Mouse (Mus musculus) c-Kit-positive CD71-positive TER-119-negative erythroid progenitor cells, embryonic 14.5 days (primary cell): ENCODE results near the gene Tuba1a.
A peak's percentile ranks its signal among the peaks of the same experiment; 100 is the strongest.
"Not testable (repeated sequence)": the region's sequence is repeated elsewhere in the genome, so short reads cannot be mapped to it uniquely, and the experiment has no call there.

Source experiments
- DNase-seq: peaks from one replicate; pipeline ENCODE4 v3.0.0-alpha.2; 2013; ENCODE audit warnings: low read depth

Tuba1a gene

DNA sequence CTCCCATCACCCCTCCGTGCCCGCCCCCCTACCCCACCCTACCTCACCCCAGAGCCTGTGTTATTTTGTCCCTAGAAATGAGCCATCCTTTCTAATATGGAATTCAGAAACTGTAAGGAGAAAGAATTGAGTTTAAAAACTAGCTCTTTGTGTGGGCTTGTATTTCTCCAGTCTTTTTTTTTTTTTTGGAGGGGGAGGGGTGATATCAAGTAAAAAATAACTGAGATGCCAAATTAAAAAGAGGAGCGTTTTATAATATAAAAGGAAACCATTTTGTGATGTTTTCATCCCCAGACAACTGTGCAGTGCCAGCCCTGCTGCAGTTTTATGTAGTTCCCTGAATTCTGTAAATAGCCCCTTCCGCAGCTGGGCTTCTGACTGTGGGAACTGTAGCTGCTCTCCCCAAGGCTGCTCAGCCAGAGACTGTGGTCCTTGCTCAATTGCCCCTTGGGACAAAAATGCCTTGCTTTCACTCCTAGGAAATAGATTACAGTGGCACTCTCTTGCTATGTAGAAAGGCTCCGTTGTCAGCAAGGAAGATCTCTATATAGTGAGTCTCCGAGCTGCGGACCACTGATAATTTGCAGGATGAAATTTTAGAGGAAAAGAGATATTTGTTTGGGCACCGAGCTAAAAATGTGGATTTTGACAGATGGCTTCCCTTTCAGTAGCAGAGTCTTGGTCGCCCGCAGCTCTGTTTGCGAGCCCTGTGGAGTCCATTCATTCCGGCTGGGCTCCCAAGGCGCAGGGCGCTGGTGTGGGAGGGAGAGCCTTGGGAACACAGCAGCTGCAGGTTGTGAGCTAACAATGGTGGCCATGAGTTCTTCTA lies 1.1 kb upstream of the Tuba1a start:
- no peak for DNase-seq

DNA sequence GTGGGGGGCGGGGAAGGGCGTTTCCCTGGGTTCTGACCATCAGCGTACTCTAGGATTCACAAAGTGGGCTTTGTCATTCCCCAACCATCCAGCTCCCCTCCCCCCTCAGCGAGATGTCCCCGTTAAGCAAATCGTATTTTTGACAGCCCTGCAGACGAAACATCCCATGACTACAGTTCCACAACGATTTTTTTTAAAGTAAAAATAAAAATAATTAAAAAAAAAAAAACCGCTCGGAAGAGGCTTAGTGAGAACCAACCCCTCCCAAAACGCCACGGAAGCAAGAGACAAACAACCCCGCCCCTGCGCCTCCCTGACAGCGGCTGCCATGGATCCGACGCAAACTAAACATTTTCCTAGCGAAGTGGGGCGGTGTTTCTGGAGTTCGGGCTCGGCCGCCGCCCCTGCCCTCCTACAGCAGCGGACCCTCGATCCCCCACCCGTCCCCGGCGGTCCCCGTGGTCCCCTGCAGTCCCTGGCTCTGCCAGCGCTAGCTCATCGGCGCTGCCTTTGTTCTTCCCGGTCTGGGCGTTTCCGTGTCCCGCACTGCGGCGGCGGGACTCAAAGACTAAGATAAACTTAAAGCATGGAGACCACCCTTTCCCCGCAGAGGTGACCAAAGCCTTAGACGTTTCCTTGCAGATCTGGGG lies 627 bp downstream of the Tuba1a start:
- DNase-seq, result no peak

DNA sequence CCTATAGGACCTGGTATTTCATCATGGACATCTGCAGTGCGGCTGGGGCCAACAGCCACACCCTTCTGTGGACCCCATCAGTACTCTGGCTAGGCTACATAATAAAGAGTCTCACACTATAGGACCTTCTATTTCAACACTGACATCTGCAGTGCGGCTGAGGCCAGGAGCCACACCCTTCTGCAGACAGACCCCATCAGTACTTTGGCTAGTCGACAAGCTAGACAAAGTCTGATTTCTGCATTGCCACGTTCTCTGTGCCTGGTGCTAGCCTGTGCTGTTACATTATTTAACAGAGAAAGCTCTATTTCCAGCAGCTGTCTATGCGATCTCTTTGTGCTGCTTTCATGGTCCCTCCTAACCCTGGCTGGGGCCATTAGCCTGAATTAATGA lies 1.4 kb downstream of the Tuba1a start:
- DNase-seq, result no peak

DNA sequence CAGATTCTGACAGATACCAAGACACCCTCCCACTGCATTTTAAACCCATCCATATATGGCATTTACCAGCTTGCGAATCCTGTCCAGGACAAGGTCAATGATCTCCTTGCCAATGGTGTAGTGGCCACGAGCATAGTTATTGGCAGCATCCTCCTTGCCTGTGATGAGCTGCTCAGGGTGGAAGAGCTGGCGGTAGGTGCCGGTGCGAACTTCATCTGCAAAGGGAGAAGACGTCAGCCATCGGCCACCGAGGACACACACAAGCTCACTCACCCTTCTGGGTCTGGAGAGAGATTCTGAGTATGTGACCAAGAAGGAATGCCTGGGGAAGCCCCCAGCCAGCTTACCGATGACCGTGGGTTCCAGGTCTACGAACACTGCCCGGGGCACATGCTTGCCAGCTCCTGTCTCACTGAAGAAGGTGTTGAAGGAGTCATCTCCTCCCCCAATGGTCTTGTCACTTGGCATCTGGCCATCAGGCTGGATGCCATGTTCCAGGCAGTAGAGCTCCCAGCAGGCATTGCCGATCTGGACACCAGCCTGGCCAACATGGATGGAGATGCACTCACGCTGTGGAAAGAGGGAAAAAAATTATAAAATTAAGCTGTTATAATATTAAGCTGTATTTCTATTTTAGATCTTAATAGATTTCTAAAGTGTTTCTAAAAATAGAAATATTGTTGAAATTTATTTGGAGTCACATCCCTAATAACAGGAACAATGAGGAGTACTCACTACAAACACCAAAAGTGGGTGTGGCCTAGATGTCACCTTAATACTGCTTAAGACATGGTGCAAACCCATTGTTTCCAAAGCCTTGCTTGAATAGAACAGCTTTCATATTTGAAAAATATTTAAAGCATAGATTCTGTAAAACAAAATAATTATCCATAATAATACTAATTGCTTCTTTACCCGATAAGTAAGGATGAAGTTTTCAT lies 2.1 kb downstream of the Tuba1a start:
- DNase-seq, result not testable (repeated sequence)

DNA sequence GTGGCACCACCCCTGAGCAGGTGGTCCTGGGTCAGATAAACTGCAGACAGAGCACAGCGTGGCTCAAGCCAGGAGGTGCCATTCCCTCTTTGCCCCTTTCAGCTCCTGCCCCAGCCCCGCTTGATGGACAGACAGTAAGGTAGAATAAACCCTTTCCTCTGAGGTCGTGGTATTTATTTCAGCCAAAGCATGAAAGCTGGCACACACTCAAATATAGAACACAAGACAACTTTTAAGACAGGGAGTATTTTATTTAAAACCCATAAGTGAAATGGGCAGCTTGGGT lies 4.0 kb downstream of the Tuba1a start:
- no peak for DNase-seq

DNA sequence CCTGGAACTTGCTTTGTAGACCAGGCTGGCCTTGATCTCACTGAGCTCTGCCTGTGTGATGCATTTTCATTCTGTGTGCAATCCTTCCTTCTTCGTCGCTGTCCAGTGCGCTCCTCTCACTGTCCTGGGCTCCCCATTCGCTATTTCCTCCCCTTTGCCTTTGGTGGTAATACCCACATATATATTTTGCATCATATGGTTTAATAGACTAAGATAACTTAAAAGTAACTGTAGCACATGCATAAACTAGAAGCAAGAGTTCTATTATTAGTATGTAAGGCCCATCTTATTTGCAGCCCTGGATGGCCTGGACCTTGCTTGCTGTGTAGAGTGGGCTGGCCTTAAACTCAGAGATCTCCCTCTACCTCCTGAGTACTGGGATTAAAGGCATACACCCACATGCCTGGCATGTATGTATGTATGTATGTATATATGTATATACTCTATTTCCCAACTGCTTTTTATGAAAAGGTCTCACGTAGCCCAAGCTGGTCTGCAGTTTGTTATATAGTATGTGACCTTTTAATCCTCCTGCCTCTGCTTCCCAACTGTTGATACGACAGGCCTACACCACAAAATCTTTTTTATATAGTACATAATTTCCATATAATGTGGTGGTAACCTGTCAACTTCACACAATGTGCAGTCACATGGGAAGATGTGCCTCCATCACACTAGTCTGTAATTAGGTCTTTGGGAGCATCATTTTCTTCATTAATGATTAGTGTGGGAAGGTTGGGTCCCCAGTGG lies 4.5 kb downstream of the Tuba1a start:
- no peak for DNase-seq

DNA sequence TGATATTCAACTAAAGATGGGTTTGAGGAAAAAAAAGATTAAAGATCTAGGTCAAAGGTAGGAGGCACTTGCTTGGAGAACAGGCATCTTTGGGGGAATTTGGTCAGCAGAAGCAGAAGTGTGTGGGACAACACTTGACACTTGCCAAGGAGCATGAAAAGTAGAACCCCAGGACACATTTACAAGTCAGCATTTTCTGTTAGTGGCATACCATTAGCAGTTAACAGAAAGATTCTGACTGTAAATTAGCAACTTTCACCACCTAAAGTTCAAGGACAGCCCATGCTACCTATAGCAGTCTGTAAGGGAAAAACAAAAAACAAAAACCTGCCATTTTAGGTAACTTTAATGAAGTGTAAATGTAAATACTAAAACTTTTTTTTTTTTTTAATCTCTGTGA lies 5.1 kb downstream of the Tuba1a start:
- DNase-seq, result no peak

DNA sequence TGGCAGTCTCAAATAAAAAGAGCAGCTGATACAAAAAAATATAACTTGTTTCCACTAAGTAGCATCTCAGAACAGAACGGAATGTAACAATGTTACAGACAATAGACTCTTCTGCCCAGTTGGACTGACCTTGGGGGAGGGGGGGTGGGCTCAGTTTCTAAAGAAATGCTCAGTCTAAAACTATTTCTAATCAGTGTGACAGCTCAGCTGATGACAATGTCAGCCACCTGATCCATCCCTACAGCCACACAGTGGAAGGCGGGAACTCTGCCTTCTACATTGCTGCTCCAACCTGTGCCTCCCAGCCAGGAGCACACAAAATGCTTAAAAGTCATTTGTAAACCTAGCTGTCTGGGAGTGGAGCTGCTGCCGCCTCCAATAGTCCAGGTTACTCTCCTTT lies 5.6 kb downstream of the Tuba1a start:
- no peak for DNase-seq

DNA sequence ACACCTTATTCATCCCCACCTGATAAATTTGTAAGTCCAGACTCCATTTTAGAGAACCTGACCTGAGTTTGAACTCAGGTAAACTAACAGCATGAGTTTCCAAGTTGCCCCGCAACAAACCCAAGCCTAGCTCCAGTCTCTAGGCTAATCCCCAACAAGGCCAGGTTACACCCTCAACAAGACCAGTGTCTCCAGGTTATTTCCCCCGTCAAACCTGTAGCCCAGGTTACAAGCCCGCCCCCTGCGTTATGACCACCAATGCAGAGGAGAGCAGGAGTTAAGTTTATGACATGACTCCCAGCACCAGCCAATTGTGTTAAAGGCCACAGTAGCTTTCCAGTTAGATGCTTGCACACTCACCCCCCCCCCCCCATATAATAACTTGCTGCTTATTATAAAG lies 10.4 kb downstream of the Tuba1a start:
- DNase-seq, result no peak

DNA sequence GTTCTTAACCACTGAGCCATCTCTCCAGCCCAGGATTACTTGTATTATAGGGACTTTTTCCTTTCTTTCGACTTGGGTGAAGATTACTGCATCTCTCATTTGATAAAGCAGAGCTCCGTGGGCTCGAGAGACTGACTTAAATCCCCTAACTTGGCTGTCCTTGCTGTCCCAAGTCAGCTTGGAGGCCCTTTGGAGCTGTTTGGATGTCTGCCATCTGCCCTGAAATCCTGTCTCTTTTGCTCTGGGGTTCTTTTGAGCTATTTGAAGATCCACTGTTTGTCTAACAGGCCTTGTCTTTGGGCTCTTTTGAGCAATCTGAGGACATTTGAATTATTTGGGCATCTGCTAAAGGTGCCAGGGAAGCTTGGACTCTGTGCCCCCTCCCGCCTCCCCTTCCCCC lies 11.4 kb downstream of the Tuba1a start:
- DNase-seq, result no peak

DNA sequence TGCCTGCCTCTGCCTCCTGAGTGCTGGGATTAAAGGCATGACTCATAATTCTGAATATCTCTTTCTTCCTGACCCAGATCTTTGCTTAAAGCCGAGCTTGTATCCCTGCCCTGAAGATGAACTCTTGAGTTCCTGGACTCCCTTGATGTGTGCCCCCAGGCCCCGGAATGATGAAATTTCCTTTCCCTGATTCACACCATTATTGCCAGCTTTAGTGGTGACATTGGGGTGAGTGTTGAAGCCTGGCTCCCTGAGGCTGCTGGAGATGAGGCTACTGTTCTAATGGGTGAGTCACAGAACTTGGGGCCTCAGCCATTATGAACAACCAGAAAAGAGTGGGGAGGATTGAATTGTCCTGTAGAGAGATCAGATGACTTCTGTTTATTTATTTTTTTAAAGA lies 12.0 kb downstream of the Tuba1a start:
- DNase-seq, result no peak

DNA sequence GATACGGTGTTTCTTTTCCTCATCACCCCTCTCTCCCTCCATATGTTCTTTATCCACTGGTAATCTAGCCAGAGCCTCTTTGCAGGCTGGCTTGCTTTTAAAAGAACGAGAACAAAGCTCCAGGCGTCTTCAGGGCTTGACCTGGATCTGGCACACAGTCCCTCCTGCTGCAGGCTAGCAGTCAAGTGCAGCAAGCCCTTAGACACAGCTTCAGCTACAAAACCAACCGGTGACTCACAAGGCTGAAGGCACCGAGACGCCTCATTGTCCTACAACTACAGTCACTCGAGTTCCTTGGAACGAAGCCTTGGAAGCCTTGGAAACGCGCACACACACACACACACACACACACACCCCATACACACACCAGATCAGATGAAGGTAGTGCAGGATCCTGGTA lies 12.7 kb downstream of the Tuba1a start:
- no peak for DNase-seq

DNA sequence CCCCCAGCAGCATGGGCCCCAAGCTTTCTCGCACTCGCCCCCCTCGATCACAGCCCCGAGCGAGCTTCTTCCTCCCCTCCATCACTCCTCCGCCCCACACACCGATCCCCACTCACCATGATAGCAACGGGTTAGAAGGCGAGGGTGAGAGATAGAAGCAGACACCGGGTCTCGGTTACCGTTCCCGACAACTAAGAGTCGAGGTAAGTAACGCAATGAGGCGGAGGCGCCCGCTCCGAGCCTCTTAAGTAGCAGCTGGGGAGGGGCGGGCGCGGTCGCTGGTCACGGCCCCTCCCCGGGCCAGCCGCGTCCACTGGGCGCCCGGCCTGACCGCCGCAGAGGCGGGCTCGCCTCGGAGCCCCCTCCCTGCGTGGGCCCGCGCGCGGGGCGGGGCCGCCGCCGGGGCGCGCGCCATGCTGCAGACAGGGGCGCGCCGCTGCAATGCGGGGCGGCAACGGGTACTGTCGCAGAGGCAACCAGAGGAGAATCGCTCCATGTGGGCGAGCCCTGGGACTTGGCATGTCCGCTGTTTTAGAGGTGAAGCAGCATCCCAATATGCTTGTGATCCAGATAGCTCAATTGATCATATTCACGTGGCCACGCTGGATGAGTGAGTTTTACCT lies 19.2 kb downstream of the Tuba1a start, which contains the start of gene Tuba1b:
TSS of gene Tuba1b (minus strand) at position 349 of the 623 bp plus-strand sequence.
- DNase-seq, result peak; percentile 73

DNA sequence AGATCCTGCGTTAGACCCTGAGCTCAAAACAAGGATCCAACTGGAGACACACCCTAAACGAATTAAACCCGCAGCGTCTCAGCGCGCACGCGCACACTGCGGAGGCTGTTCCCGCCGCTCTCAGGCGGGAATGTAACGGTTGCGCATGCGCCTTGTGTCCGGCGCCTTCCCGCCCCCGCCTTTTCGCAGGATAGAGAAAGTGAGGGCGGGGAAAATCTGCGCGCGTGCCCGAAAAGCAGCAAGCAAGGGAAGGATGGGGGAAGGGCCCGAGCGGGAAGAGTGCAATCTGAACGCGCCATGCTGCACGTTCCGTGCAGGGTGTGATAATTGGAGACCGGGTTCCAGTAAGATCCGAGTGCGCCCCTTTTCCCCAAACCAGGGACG lies 19.7 kb downstream of the Tuba1a start:
- peak; percentile 97 for DNase-seq

DNA sequence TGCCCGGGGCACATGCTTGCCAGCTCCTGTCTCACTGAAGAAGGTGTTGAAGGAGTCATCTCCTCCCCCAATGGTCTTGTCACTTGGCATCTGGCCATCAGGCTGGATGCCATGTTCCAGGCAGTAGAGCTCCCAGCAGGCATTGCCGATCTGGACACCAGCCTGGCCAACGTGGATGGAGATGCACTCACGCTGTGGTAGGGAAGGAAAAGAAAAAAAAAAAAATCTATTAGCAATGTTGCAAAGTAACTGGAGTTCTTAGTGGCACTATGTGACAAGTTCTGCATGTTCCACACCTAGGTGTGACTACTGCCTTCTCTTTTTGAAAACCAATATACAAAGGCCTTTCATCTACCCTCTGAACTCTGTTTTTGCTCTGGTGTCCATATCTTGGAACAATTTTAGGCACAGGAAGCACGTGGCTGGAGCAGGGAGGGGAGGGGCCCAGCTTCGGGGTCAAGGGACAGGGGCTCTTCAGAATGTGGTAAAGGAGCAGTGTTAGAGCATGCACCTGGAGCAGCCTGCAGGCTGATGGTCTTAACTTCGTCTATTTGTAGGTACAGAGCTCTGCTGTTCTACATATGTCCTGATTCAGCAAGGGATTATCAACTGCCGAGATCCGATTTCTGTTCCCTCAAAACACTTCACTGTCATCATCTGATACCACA lies 20.4 kb downstream of the Tuba1a start:
- DNase-seq, result not testable (repeated sequence)

DNA sequence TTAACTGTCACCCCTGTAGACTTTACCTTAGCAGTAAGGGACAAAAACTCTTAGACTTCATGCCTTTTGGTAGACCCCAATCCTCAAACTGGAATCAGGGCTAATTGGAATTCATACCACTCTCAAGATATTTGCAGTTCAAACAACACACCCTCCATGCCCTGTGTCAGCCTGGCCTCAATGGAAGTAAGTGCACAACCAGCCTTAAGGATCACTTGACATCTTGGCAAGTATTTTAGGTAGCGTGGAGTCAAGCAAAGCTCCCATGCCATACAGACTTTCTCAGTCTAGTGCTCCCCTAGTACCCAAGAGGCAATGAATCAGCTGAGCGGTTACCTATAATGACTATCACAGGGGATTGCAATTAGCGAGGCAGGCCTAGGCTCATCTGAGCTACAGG lies 22.5 kb downstream of the Tuba1a start:
- no peak for DNase-seq

DNA sequence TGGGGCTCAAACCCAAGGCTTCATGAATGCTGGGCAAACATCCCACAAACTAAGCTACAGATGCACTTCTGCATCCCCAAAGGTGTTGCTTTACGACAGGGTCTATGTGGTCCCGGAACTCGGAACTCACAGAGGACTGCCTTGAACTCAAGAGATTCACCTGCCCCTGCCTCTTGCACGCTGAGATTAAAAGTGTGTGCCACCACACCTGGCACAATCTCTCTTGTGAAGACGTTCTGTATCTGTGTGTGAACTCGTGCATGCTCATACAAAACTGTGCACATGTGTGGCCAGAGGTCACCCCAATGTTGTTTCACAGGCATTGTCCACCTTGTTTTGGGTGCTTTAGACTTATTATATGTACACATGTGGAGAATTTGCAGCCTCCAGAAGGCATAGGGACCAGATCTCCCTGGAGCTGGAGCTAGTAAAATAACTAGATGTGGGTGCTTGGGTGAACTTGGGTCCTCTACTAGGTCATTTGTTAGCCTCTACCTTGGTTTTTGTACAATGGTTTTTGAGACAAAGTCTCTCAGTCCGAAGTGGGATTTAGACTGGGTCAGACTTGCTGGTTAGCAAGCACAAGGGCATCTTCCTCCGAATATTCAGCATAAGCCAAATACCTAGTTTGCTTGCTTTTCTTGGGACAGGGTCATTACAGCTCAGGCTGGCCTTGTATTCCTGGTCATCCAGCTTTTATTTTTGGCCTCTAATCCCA lies 23.3 kb downstream of the Tuba1a start:
- DNase-seq, result no peak

DNA sequence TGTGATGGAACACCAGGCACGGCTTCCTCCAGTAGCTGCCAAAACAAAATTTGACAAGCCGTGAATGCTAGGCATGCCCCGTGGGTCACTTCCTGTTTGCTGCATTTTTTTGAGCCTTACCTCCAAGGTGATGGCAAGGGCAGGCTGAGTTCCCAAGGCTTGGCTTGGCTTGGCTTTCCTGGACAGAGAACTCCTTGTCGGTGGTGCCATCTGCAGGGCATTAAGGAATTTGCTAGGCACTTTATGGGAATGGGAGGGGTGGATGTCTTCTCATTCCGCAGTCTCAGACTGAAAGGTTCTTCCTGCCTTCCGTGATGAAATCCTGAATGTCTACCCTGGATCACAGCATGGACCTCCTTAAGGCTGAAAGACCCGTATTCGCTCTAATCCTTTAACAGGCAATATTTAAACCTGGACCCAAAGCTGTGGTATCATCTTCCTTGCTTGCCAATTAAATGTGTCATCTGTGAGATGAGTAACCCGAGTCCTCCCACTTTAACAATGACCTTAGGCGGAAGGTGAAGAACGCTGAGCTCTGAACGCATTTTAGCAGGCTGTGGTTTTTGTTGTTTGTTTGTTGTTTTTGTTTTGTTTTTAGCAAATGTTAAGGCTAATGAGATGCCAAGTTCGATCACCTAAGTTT lies 24.8 kb downstream of the Tuba1a start:
- DNase-seq, result no peak

DNA sequence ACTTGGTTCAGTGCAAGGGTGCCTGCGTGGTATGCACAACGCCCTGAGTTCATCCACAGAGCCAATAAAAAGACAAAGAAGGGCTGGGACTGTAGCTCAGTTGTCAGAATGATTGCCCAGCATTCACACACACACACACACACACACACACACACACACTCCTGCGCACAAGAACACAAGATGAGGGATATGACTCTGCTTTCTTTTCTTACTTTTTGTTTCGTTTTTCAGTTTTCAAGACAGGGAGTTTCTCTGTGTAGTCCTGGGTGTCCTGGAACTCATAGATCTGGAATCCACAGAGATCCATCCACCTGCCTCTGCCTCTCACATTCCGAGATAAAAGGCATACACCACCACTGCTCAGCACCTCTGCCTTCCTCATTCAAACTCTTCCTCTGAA lies 25.9 kb downstream of the Tuba1a start:
- DNase-seq, result no peak

DNA sequence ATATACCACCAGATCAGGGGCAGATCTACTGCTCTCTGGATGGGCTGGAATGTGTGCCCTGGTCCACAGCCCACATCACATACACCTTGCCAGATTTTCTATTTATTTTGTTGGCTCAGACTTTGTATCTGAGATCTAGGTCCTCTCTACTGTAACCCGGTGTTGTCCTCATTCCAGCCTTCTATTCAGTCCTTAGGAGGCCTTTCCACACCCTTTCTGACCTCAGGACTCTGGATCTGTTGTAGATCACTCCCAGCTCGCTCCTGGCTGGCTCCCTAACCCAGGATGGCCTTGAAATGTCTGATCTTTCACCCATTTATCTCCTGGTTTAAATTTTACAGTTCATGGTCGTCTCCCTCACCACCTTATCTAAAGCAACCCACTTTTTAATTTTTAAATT lies 28.8 kb downstream of the Tuba1a start:
- no peak for DNase-seq
